8 mouse cellular contexts compared by ENCODE assay signal in the genomic region with DNA sequence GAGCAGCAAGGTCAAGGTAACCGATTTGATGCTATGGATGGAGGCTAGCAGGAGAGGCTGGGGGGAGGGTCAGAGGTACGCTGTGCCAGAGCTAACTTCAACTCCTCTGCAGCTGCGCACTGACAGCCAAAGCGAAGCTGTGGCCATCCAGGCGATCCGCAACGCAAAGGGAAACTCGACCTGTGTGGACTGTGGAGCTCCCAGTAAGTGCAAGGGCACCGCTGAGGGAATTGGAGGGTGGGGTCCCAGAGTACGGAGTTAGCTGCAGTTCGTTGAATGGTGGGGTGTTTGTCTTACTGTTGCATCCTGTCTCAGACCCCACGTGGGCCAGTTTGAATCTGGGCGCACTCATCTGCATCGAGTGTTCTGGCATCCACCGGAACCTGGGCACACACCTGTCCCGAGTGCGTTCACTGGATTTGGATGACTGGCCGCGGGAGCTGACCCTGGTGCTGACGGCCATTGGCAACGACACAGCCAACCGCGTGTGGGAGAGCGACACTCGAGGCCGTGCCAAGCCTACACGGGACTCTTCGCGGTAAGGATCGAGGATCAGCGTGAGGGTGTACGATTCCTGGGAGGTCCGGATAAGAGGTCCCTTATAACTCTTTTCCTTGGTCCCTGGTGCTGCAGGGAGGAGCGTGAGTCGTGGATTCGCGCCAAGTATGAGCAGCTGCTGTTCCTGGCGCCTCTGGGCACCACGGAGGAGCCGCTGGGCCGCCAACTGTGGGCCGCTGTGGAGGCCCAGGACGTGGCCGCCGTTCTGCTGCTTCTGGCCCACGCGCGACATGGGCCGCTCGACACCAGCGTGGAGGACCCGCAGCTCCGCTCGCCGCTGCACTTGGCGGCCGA. TPM values are rescaled to one million over a fixed set of nuclear protein-coding genes. Genes with fewer than 3 reads are reported as not detected.
DNase-seq lines count a peak whose midpoint lies in the region; TF ChIP-seq lines count a peak whose summit lies in the region.

No protein-coding gene starts in this region.

- no peak overlapping the region for H3K9ac ChIP-seq in heart, adult 2 months (ENCODE audit: low read depth, low read length)

- H3K36me3 ChIP-seq in heart, adult 2 months (ENCODE audit: control insufficient read depth, insufficient read depth, low read length): no peaks in the 10 kb centered on the region
- peaks cover 3% of the 10 kb centered on the region for H3K36me3 ChIP-seq in heart, embryonic 10.5 days

- 18% methylated on average over 57 of the region's 57 CpGs for WGBS in heart, adult 2 months
- 9% methylated on average over 57 of the region's 57 CpGs for WGBS in heart, embryonic 10.5 days

- H3K79me2 ChIP-seq in heart, adult 2 months (replicated peaks; ENCODE audit: control insufficient read depth, insufficient read depth, low read length): no peaks in the 10 kb centered on the region

- H3K27me3 ChIP-seq in heart, adult 2 months (ENCODE audit: control insufficient read depth, insufficient read depth, low read length): peaks cover 14% of the 10 kb centered on the region
- peaks cover 76% of the 10 kb centered on the region for H3K27me3 ChIP-seq in heart, embryonic 10.5 days (ENCODE audit: insufficient read depth, poor library complexity, severe bottlenecking)

- no peak for TF ChIP-seq POLR2A in heart, adult 2 months (IDR thresholded peaks at IDR 0.05; ENCODE audit: insufficient read depth, low read depth, low read length)

- TF ChIP-seq CTCF in heart, adult 2 months (IDR thresholded peaks at IDR 0.05): no peak

- H3K4me1 ChIP-seq in heart, adult 2 months (ENCODE audit: control insufficient read depth, insufficient read depth, low read length): no peaks in the 10 kb centered on the region
- peaks cover 30% of the 10 kb centered on the region for H3K4me1 ChIP-seq in heart, embryonic 10.5 days

- H3K27ac ChIP-seq in heart, adult 2 months: no peak overlapping the region
- no peak overlapping the region for H3K27ac ChIP-seq in heart, embryonic 10.5 days

- DNase-seq in heart, adult 2 months: peak; percentile 36 to 58
- DNase-seq in heart, adult 8-10 months (ENCODE audit: low spot score): no peak
- DNase-seq in adrenal gland, postnatal 36 days: peak; percentile 71 to 81
- DNase-seq in heart, embryonic 10.5 days (ENCODE audit: low spot score): no peak
- peak; percentile 79 for DNase-seq in kidney, adult 9 months
- peak; percentile 69 for DNase-seq in lung, postnatal 14 days
- DNase-seq in testis, postnatal 10 days (ENCODE audit: low spot score): peak; percentile 80
- DNase-seq in frontal cortex, adult 2 months (ENCODE audit: extremely low spot score in 1 of 2, low spot score in 1 of 2): no peak

- no peak overlapping the region for H3K4me3 ChIP-seq in heart, adult 2 months
- peak overlapping the region; percentile 39 for H3K4me3 ChIP-seq in heart, embryonic 10.5 days

- TF ChIP-seq EP300 in heart, adult 2 months (IDR thresholded peaks at IDR 0.05; ENCODE audit: insufficient read depth, low read depth, low read length): no peak

- no peaks in the 10 kb centered on the region for H3K9me3 ChIP-seq in heart, embryonic 10.5 days

- intact Hi-C loops in heart, adult 2 months (cut with DNase I): no loop called here

RNA-seq across cellular contexts. Expression of gene Agap2, which starts 15.7 kb away (rescaled TPM):
- 1 to 10 TPM; 5.0 to 5.5 TPM for total RNA-seq in heart, adult 2 months (2021)
- polyA plus RNA-seq in heart, adult 2 months (2012; rRNA removed): 2.9 and 4.8 TPM in 2 replicates
- total RNA-seq in heart, adult 8-10 months (2022): 1 to 10 TPM; 3.6 to 6.1 (median 4.8) TPM
- 1 to 10 TPM; 2.2 to 3.4 TPM for total RNA-seq in adrenal gland, postnatal 36 days (2021)
- 0.50 TPM in 1 of 2 replicates, not detected in the other for polyA plus RNA-seq in heart, embryonic 10.5 days (2016; fragmentation: Nextera tagmentation; extraction: Ambion mirVana)
- polyA plus RNA-seq in frontal cortex, adult 2 months (2012; rRNA removed): 450 and 465 TPM in 2 replicates

RNA-seq across cellular contexts. Expression of gene Tspan31, which starts 20.7 kb away (rescaled TPM):
- total RNA-seq in heart, adult 2 months (2021): 10 to 100 TPM; 39.3 to 51.0 TPM
- 67.6 and 130 TPM in 2 replicates for polyA plus RNA-seq in heart, adult 2 months (2012; rRNA removed)
- 10 to 100 TPM; 43.7 to 50.9 (median 48.6) TPM for total RNA-seq in heart, adult 8-10 months (2022)
- 100 to 1,000 TPM; 106 to 118 TPM for total RNA-seq in adrenal gland, postnatal 36 days (2021)
- 138 and 154 TPM in 2 replicates for polyA plus RNA-seq in heart, embryonic 10.5 days (2016; fragmentation: Nextera tagmentation; extraction: Ambion mirVana)
- polyA plus RNA-seq in frontal cortex, adult 2 months (2012; rRNA removed): 89.9 and 91.7 TPM in 2 replicates

RNA-seq across cellular contexts. Expression of gene Cdk4, which starts 27.5 kb away (rescaled TPM):
- 10 to 100 TPM; 77.8 to 83.0 TPM for total RNA-seq in heart, adult 2 months (2021)
- 110 and 139 TPM in 2 replicates for polyA plus RNA-seq in heart, adult 2 months (2012; rRNA removed)
- total RNA-seq in heart, adult 8-10 months (2022): 10 to 100 TPM; 74.9 to 90.0 (median 79.0) TPM
- 100 to 1,000 TPM; 213 to 225 TPM for total RNA-seq in adrenal gland, postnatal 36 days (2021)
- polyA plus RNA-seq in heart, embryonic 10.5 days (2016; fragmentation: Nextera tagmentation; extraction: Ambion mirVana): 1,495 and 2,024 TPM in 2 replicates
- polyA plus RNA-seq in frontal cortex, adult 2 months (2012; rRNA removed): 154 and 167 TPM in 2 replicates

RNA-seq across cellular contexts. Expression of gene Os9, which starts 30.1 kb away (rescaled TPM):
- 10 to 100 TPM; 24.4 to 25.1 TPM for total RNA-seq in heart, adult 2 months (2021)
- 25.6 and 26.4 TPM in 2 replicates for polyA plus RNA-seq in heart, adult 2 months (2012; rRNA removed)
- total RNA-seq in heart, adult 8-10 months (2022): 10 to 100 TPM; 22.2 to 31.6 (median 24.1) TPM
- total RNA-seq in adrenal gland, postnatal 36 days (2021): 100 to 1,000 TPM; 120 to 138 TPM
- 44.4 and 48.8 TPM in 2 replicates for polyA plus RNA-seq in heart, embryonic 10.5 days (2016; fragmentation: Nextera tagmentation; extraction: Ambion mirVana)
- polyA plus RNA-seq in frontal cortex, adult 2 months (2012; rRNA removed): 106 and 108 TPM in 2 replicates

RNA-seq across cellular contexts. Expression of gene March9, which starts 30.8 kb away (rescaled TPM):
- total RNA-seq in heart, adult 2 months (2021): 1 to 10 TPM; 2.8 to 3.1 TPM
- 2.5 and 2.7 TPM in 2 replicates for polyA plus RNA-seq in heart, adult 2 months (2012; rRNA removed)
- 1 to 10 TPM; 2.4 to 4.1 (median 3.3) TPM for total RNA-seq in heart, adult 8-10 months (2022)
- 1 to 10 TPM; 9.3 to 9.7 TPM for total RNA-seq in adrenal gland, postnatal 36 days (2021)
- polyA plus RNA-seq in heart, embryonic 10.5 days (2016; fragmentation: Nextera tagmentation; extraction: Ambion mirVana): 0.15 and 0.24 TPM in 2 replicates
- 13.2 and 14.4 TPM in 2 replicates for polyA plus RNA-seq in frontal cortex, adult 2 months (2012; rRNA removed)

Comparison
In these comparisons a context has a peak if more than half of its experiments do, and no peak if none do; other contexts are left out.
1. DNase-seq: peak in heart, adult 2 months (2 of 2), adrenal gland, postnatal 36 days (2 of 2), kidney, adult 9 months (single experiment), lung, postnatal 14 days (single experiment) and testis, postnatal 10 days (single experiment); none in heart, adult 8-10 months (single experiment), heart, embryonic 10.5 days (single experiment) and frontal cortex, adult 2 months (0 of 2).